Mouse (Mus musculus) lung, embryonic 14.5 days (tissue): Measurements from ENCODE around the gene Olfr541. TPM values are rescaled to one million over a fixed set of nuclear protein-coding genes. Genes with fewer than 3 reads are reported as not detected.

Experiments
- ATAC-seq: fragments of 200-750 bp; cut with Nextera tagmentation; 2 replicates; pipeline ENCODE4 v1.8.0; 2017; ENCODE audit warnings: mild to moderate bottlenecking, moderate TSS enrichment, moderate library complexity; ENCODE audit not compliant: insufficient read depth
- DNase-seq: peaks from one replicate; pipeline ENCODE4 v3.0.0-alpha.2; 2015
- H3K27ac ChIP-seq: fragments of 300-500 bp; sonication (generic); 2 replicates; pipeline ENCODE4 v1.5.1; 2014; ENCODE audit warnings: low read depth, mild to moderate bottlenecking, moderate library complexity
- H3K27me3 ChIP-seq: fragments of 300-500 bp; sonication (generic); 2 replicates; pipeline ENCODE4 v1.6.1; 2014; ENCODE audit warnings: low read length, control low read depth; ENCODE audit not compliant: insufficient read depth
- H3K36me3 ChIP-seq: fragments of 300-500 bp; sonication (generic); 2 replicates; pipeline ENCODE4 v1.6.1; 2014; ENCODE audit warnings: control low read depth; ENCODE audit not compliant: insufficient read depth
- H3K4me1 ChIP-seq: fragments of 300-500 bp; sonication (generic); 2 replicates; pipeline ENCODE4 v1.6.1; 2014; ENCODE audit warnings: antibody characterized with exemption, control low read depth; ENCODE audit not compliant: insufficient read depth
- H3K4me2 ChIP-seq: fragments of 300-500 bp; sonication (generic); 2 replicates; pipeline ENCODE4 v1.6.1; 2014; ENCODE audit warnings: mild to moderate bottlenecking
- H3K4me3 ChIP-seq: fragments of 300-500 bp; sonication (generic); 2 replicates; pipeline ENCODE4 v1.5.1; 2014; ENCODE audit warnings: low read depth, low read length
- H3K9ac ChIP-seq: fragments of 300-500 bp; sonication (generic); 2 replicates; pipeline ENCODE4 v1.6.1; 2014
- H3K9me3 ChIP-seq: fragments of 300-500 bp; sonication (generic); 2 replicates; pipeline ENCODE4 v1.6.1; 2016; ENCODE audit warnings: low read depth, low read length, control low read depth
- CTCF ChIP-seq: IDR thresholded peaks from 2 replicates; pipeline ENCODE4 v1.5.1; 2016; ENCODE audit warnings: antibody characterized with exemption, low read depth
- WGBS: fragments of 180-500 bp; shearing (Covaris S2); extraction: QIAGEN DNeasy Blood & Tissue Kit; methylation state at CpG from one replicate; pipeline ENCODE4 v1.1.7; 2014; 5-methylcytosine and 5-hydroxymethylcytosine counted together
- polyA plus RNA-seq: library from polyadenylated mRNA; unstranded; fragments of >200 nt; fragmentation: Nextera tagmentation; extraction: Ambion mirVana; gene quantifications from 2 replicates; pipeline ENCODE4 v1.2.1, GENCODE M21; 2014

Olfr541 gene
- polyA plus RNA-seq, 1 experiment from 2014 or later = not detected

DNA sequence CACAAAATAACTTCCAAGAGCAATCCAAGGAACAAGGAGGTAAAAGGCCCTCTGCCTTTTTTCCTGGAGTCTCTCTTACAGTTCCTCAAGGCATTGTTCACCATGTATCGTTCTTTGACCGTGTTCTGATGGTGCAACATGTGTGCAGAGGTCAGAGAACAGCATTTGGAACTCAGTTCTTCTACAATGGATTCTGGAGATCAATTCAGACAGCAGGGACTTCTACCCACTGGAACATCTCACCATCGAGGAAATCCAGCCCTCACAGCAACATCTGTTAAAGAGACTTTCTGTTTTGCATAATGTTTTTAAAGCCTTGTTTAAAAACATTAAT lies 51.7 kb downstream of the Olfr541 start:
- DNase-seq (no peak), ATAC-seq (no peak)
- TF ChIP-seq CTCF = no peak
- WGBS = 80% methylated on average over 3 of the region's 3 CpGs
- Histone ChIP-seq H3K27me3 (no peaks in the 10 kb centered on the region), H3K36me3 (no peaks in the 10 kb centered on the region), H3K4me3 (no peak overlapping the region), H3K4me1 (no peaks in the 10 kb centered on the region), H3K9me3 (no peaks in the 10 kb centered on the region), H3K4me2 (no peak overlapping the region), H3K9ac (no peak overlapping the region), H3K27ac (no peak overlapping the region)

DNA sequence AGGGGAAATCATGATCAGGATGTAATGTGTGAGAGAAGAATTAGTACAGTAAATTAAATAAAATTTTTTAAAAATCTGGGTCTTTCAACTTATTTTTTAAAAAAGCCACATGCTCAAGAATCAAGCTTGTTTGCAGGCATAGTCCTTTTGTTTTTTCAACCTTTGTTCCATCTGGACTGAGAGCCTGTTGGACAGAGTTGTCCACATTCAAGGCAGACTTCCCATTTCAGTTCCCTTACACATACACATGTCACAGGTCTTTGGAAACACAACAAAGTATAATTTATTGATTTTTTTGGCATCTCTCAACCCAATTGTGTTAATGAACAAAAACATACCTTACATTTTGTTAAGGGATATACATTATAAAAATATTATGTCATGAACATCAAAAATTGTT lies 57.5 kb downstream of the Olfr541 start:
- Histone ChIP-seq H3K4me1 (no peaks in the 10 kb centered on the region), H3K9ac (no peak overlapping the region), H3K9me3 (no peaks in the 10 kb centered on the region; the same call in 1 of the 2 replicates), H3K36me3 (no peaks in the 10 kb centered on the region), H3K27ac (no peak overlapping the region), H3K4me3 (no peak overlapping the region), H3K27me3 (no peaks in the 10 kb centered on the region), H3K4me2 (no peak overlapping the region)
- TF ChIP-seq CTCF = no peak
- no peak for ATAC-seq
- DNase-seq = no peak

Other genes starting within 250 kb of the Olfr541 start
- not detected in 2 replicates for gene Olfr533, start 233.9 kb upstream of the Olfr541 start, polyA plus RNA-seq
- gene Olfr535, start 213.1 kb upstream of the Olfr541 start, polyA plus RNA-seq = not detected in 2 replicates
- not detected in 2 replicates for gene Olfr536, start 189.9 kb upstream of the Olfr541 start, polyA plus RNA-seq
- not detected in 2 replicates for gene Olfr538, start 129.4 kb upstream of the Olfr541 start, polyA plus RNA-seq
- gene Olfr46, start 96.0 kb upstream of the Olfr541 start, polyA plus RNA-seq = not detected in 2 replicates
- gene Olfr61, start 68.3 kb upstream of the Olfr541 start, polyA plus RNA-seq = not detected in 2 replicates
- gene Olfr53, start 50.8 kb upstream of the Olfr541 start, polyA plus RNA-seq = not detected in 2 replicates
- not detected in 2 replicates for gene Olfr539, start 37.3 kb upstream of the Olfr541 start, polyA plus RNA-seq
- not detected in 2 replicates for gene Olfr45, start 15.3 kb upstream of the Olfr541 start, polyA plus RNA-seq
- gene Cyp2e1, start 66.5 kb downstream of the Olfr541 start, polyA plus RNA-seq = 0.09 TPM in 1 of 2 replicates, not detected in the other
- gene Syce1, start 90.6 kb downstream of the Olfr541 start, polyA plus RNA-seq = 0.68 TPM in 1 of 2 replicates, not detected in the other
- 0.77 and 0.83 TPM in 2 replicates for gene Zfp941, start 124.9 kb downstream of the Olfr541 start, polyA plus RNA-seq
- gene Urah, start 137.8 kb downstream of the Olfr541 start, polyA plus RNA-seq = 2.2 and 3.2 TPM in 2 replicates
- not detected in 2 replicates for gene Scgb1c1, start 148.3 kb downstream of the Olfr541 start, polyA plus RNA-seq
- 0.18 TPM in 1 of 2 replicates, not detected in the other for gene Odf3, start 150.5 kb downstream of the Olfr541 start, polyA plus RNA-seq
- not detected in 2 replicates for gene Gm45785, start 159.1 kb downstream of the Olfr541 start, polyA plus RNA-seq
- gene Ric8a, start 159.7 kb downstream of the Olfr541 start, polyA plus RNA-seq = 53.8 and 54.8 TPM in 2 replicates
- 40.9 and 47.0 TPM in 2 replicates for gene Bet1l, start 160.3 kb downstream of the Olfr541 start, polyA plus RNA-seq
- 139 and 167 TPM in 2 replicates for gene Psmd13, start 184.7 kb downstream of the Olfr541 start, polyA plus RNA-seq
- 16.6 and 18.2 TPM in 2 replicates for gene Sirt3, start 185.0 kb downstream of the Olfr541 start, polyA plus RNA-seq
- gene Cox8b, start 203.2 kb downstream of the Olfr541 start, polyA plus RNA-seq = 1.7 TPM in 1 of 2 replicates, not detected in the other
- gene Nlrp6, start 223.6 kb downstream of the Olfr541 start, polyA plus RNA-seq = 0.08 TPM in 1 of 2 replicates, not detected in the other
- gene Pgghg, start 244.1 kb downstream of the Olfr541 start, polyA plus RNA-seq = 20.7 and 22.6 TPM in 2 replicates